Mouse (Mus musculus) limb, embryonic 11.5 days (tissue): ENCODE results near the gene Maml2. TPM values are rescaled to one million over a fixed set of nuclear protein-coding genes. Genes with fewer than 3 reads are reported as not detected.
A peak's percentile ranks its signal among the peaks of the same experiment; 100 is the strongest.

Experiments used
- ATAC-seq: fragments of 200-750 bp; cut with Nextera tagmentation; 2 replicates; pipeline ENCODE4 v1.8.0; 2017; ENCODE audit warnings: low read depth; ENCODE audit not compliant: insufficient number of reproducible peaks, low FRiP score, low TSS enrichment
- DNase-seq: peaks from one replicate; pipeline ENCODE4 v3.0.0-alpha.2; 2015; ENCODE audit warnings: low spot score
- H3K27ac ChIP-seq: fragments of 300-500 bp; sonication (generic); replicated peaks from 2 replicates; pipeline ENCODE4 v1.5.1; 2014; ENCODE audit warnings: low read depth, mild to moderate bottlenecking, low read length
- H3K27me3 ChIP-seq: fragments of 300-500 bp; sonication (generic); 2 replicates; pipeline ENCODE4 v1.6.1; 2014; ENCODE audit warnings: mild to moderate bottlenecking, low read length, mixed read lengths; ENCODE audit not compliant: control insufficient read depth, insufficient read depth
- H3K36me3 ChIP-seq: fragments of 300-500 bp; sonication (generic); 2 replicates; pipeline ENCODE4 v1.6.1; 2014; ENCODE audit warnings: mild to moderate bottlenecking, low read length, moderate library complexity, mixed read lengths; ENCODE audit not compliant: control insufficient read depth, insufficient read depth
- H3K4me1 ChIP-seq: fragments of 300-500 bp; sonication (generic); 2 replicates; pipeline ENCODE4 v1.6.1; 2014; ENCODE audit warnings: low read length, mixed read lengths; ENCODE audit not compliant: control insufficient read depth, insufficient read depth
- H3K4me2 ChIP-seq: fragments of 300-500 bp; sonication (generic); 2 replicates; pipeline ENCODE4 v1.6.1; 2014; ENCODE audit warnings: low read depth, mild to moderate bottlenecking, moderate library complexity; ENCODE audit not compliant: severe bottlenecking
- H3K4me3 ChIP-seq: fragments of 300-500 bp; sonication (generic); 2 replicates; pipeline ENCODE4 v1.5.1; 2014; ENCODE audit warnings: low read depth, low read length
- H3K9ac ChIP-seq: fragments of 300-500 bp; sonication (generic); 2 replicates; pipeline ENCODE4 v1.6.1; 2014; ENCODE audit warnings: mild to moderate bottlenecking, low read length
- H3K9me3 ChIP-seq: fragments of 300-500 bp; sonication (generic); 2 replicates; pipeline ENCODE4 v1.6.1; 2016; ENCODE audit warnings: low read length; ENCODE audit not compliant: control insufficient read depth
- WGBS: fragments of 180-500 bp; shearing (Covaris S2); extraction: QIAGEN DNeasy Blood & Tissue Kit; methylation state at CpG from one replicate; pipeline ENCODE4 v1.1.7; 2014; 5-methylcytosine and 5-hydroxymethylcytosine counted together
- polyA plus RNA-seq: library from polyadenylated mRNA; unstranded; fragments of >200 nt; fragmentation: Nextera tagmentation; extraction: Ambion mirVana; gene quantifications from 2 replicates; pipeline ENCODE4 v1.2.1, GENCODE M21; 2014

The Maml2 gene
- polyA plus RNA-seq, 1 experiment from 2014 or later, result 9.3 TPM

GRCm38 (mm10) chr9:13556696-13557095 is 258.9 kb downstream of the Maml2 start:
- Histone ChIP-seq H3K4me2 (no peak overlapping the region), H3K27ac (no peak overlapping the region), H3K27me3 (no peaks in the 10 kb centered on the region), H3K9ac (no peak overlapping the region), H3K4me3 (no peak overlapping the region), H3K36me3 (no peaks in the 10 kb centered on the region), H3K9me3 (no peaks in the 10 kb centered on the region), H3K4me1 (peaks cover 11% of the 10 kb centered on the region; the same call in 1 of the 2 replicates)
- 84% methylated on average over 3 of the region's 3 CpGs for WGBS
- DNase-seq, result no peak
- ATAC-seq, result no peak

- 54% methylated on average over 4 of the region's 4 CpGs for WGBS
- Histone ChIP-seq H3K4me3 (no peak overlapping the region), H3K36me3 (no peaks in the 10 kb centered on the region), H3K27ac (no peak overlapping the region), H3K27me3 (no peaks in the 10 kb centered on the region), H3K9ac (no peak overlapping the region), H3K4me2 (no peak overlapping the region), H3K4me1 (peaks cover 15% of the 10 kb centered on the region; the same call in 1 of the 2 replicates), H3K9me3 (no peaks in the 10 kb centered on the region)
- ATAC-seq (no peak), DNase-seq (no peak)
These were observed 261.1 kb downstream of the Maml2 start for GRCm38 (mm10) chr9:13558811-13559372.

GRCm38 (mm10) chr9:13560651-13561050 is 262.9 kb downstream of the Maml2 start:
- Histone ChIP-seq H3K4me2 (no peak overlapping the region), H3K9me3 (no peaks in the 10 kb centered on the region), H3K4me3 (no peak overlapping the region), H3K27ac (0 out of 2 replicates have a peak overlapping the region, but pooled peaks have one; percentile 30), H3K4me1 (peaks cover 18% of the 10 kb centered on the region; the same call in 1 of the 2 replicates), H3K36me3 (no peaks in the 10 kb centered on the region), H3K27me3 (no peaks in the 10 kb centered on the region), H3K9ac (no peak overlapping the region)
- WGBS, result 79% methylated on average over 9 of the region's 9 CpGs
- ATAC-seq (no peak), DNase-seq (no peak)

GRCm38 (mm10) chr9:13561335-13561734 is 263.6 kb downstream of the Maml2 start:
- Histone ChIP-seq H3K4me2 (no peak overlapping the region), H3K9me3 (no peaks in the 10 kb centered on the region), H3K36me3 (no peaks in the 10 kb centered on the region), H3K4me3 (no peak overlapping the region), H3K4me1 (peaks cover 18% of the 10 kb centered on the region; the same call in 1 of the 2 replicates), H3K27ac (no peak overlapping the region), H3K27me3 (no peaks in the 10 kb centered on the region), H3K9ac (no peak overlapping the region)
- no peak for ATAC-seq
- whole genome bisulfite sequencing, result 85% methylated on average over 1 of the region's 1 CpGs
- DNase-seq, result no peak

- WGBS, result 75% methylated on average over 10 of the region's 10 CpGs
- Histone ChIP-seq H3K4me1 (peaks cover 14% of the 10 kb centered on the region; the same call in 1 of the 2 replicates), H3K9me3 (no peaks in the 10 kb centered on the region), H3K36me3 (no peaks in the 10 kb centered on the region), H3K4me3 (no peak overlapping the region), H3K27me3 (no peaks in the 10 kb centered on the region), H3K9ac (no peak overlapping the region), H3K27ac (no peak overlapping the region), H3K4me2 (no peak overlapping the region)
- DNase-seq, result no peak
- no peak for ATAC-seq
These were observed 266.0 kb downstream of the Maml2 start for GRCm38 (mm10) chr9:13563475-13564414.

GRCm38 (mm10) chr9:13565343-13566019 is 267.7 kb downstream of the Maml2 start:
- no peaks in the 10 kb centered on the region for H3K36me3 ChIP-seq
- 0 out of 2 replicates have a peak, but pooled peaks cover 11% of the 10 kb centered on the region for H3K4me1 ChIP-seq
- WGBS, result 76% methylated on average over 11 of the region's 11 CpGs
- ATAC-seq (no peak), DNase-seq (no peak)
- no peak overlapping the region for H3K4me2 ChIP-seq
- no peaks in the 10 kb centered on the region for H3K9me3 ChIP-seq
- H3K9ac ChIP-seq, result no peak overlapping the region
- H3K27ac ChIP-seq, result no peak overlapping the region
- H3K4me3 ChIP-seq, result no peak overlapping the region
- H3K27me3 ChIP-seq, result no peaks in the 10 kb centered on the region

GRCm38 (mm10) chr9:13566154-13566885 is 268.6 kb downstream of the Maml2 start:
- H3K4me1 ChIP-seq, result 0 out of 2 replicates have a peak, but pooled peaks cover 11% of the 10 kb centered on the region
- H3K27ac ChIP-seq, result no peak overlapping the region
- 85% methylated on average over 5 of the region's 5 CpGs for WGBS
- H3K9ac ChIP-seq, result no peak overlapping the region
- no peak overlapping the region for H3K4me2 ChIP-seq
- no peak overlapping the region for H3K4me3 ChIP-seq
- DNase-seq (no peak), ATAC-seq (no peak)
- no peaks in the 10 kb centered on the region for H3K9me3 ChIP-seq
- H3K36me3 ChIP-seq, result no peaks in the 10 kb centered on the region
- no peaks in the 10 kb centered on the region for H3K27me3 ChIP-seq

GRCm38 (mm10) chr9:13569023-13569422 is 271.3 kb downstream of the Maml2 start:
- H3K36me3 ChIP-seq, result no peaks in the 10 kb centered on the region
- 0 out of 2 replicates have a peak, but pooled peaks cover 3% of the 10 kb centered on the region for H3K4me1 ChIP-seq
- peaks cover 4% of the 10 kb centered on the region; the same call in 1 of the 2 replicates for H3K9me3 ChIP-seq
- WGBS, result 83% methylated on average over 4 of the region's 4 CpGs
- H3K4me2 ChIP-seq, result no peak overlapping the region
- ATAC-seq, result no peak
- DNase-seq, result no peak
- no peak overlapping the region for H3K4me3 ChIP-seq
- H3K9ac ChIP-seq, result no peak overlapping the region
- H3K27me3 ChIP-seq, result no peaks in the 10 kb centered on the region
- H3K27ac ChIP-seq, result no peak overlapping the region
